Mouse (Mus musculus): ENCODE results near the gene Car7. TPM values are rescaled to one million over a fixed set of nuclear protein-coding genes. Genes with fewer than 3 reads are reported as not detected.
"Not testable (repeated sequence)": the region's sequence is repeated elsewhere in the genome, so short reads cannot be mapped to it uniquely, and the experiment has no call there.

Car7 gene
- polyA plus RNA-seq, 1 experiment from 2014 or later, result 0.57 TPM

DNA sequence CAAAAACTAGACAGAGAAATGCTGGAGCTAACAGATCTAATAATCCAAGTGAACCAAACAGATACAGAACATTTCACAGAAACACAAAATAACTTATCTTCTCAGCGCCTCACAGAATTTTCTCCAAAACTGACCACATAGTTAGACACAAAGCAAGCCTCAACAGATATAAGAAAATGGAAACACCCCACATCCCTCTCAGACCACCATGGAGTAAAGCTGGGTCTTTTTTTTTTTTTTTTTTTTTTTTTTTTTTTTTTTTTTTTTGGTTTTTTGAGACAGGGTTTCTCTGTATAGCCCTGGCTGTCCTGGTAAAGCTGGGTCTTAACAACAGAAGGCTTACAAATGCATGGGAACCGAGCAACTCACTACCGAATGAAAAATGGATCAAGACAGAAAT is 42.3 kb downstream of the Car7 start:
- ATAC-seq (ENCODE audit: insufficient number of reproducible peaks, low FRiP score, low TSS enrichment, low read depth), result no peak
- no peaks in the 10 kb centered on the region for H3K9me3 ChIP-seq (ENCODE audit: control insufficient read depth, low read length)
- no peaks in the 10 kb centered on the region for H3K36me3 ChIP-seq (ENCODE audit: control insufficient read depth, insufficient read depth, low read length)
- H3K27ac ChIP-seq (replicated peaks; ENCODE audit: low read depth, low read length), result no peak overlapping the region
- WGBS, result 90% methylated on average over 3 of the region's 3 CpGs
- no peak overlapping the region for H3K9ac ChIP-seq (ENCODE audit: low read length)
- H3K4me2 ChIP-seq (ENCODE audit: low read depth, severe bottlenecking), result no peak overlapping the region
- DNase-seq (ENCODE audit: low spot score), result no peak
- no peaks in the 10 kb centered on the region for H3K27me3 ChIP-seq (ENCODE audit: control insufficient read depth, insufficient read depth, low read length)
- H3K4me1 ChIP-seq (ENCODE audit: control insufficient read depth, insufficient read depth, low read length), result no peaks in the 10 kb centered on the region
- H3K4me3 ChIP-seq (ENCODE audit: low read depth, low read length), result no peak overlapping the region

DNA sequence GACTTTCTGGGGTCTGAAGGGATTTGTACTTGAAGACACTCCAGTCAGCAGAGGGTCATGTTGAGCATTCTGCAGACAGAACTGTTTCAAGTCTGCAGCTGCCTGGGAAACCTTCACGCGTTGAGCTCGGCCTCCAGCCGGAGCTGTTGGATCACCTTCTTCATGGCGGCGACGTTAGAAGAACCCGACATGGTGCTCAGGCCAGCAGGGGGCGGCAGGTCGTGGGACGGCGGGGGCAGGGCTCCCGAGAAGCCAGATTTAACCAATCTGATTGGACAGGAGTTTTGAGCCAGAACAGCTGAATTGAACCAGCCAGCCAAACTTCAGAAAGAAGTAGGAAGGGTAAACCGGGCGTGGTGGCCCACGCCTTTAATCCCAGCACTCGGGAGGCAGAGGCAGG is 43.1 kb downstream of the Car7 start:
- not testable (repeated sequence) for H3K36me3 ChIP-seq (ENCODE audit: control insufficient read depth, insufficient read depth, low read length); H3K9ac ChIP-seq (ENCODE audit: low read length); ATAC-seq (ENCODE audit: insufficient number of reproducible peaks, low FRiP score, low TSS enrichment, low read depth); H3K4me2 ChIP-seq (ENCODE audit: low read depth, severe bottlenecking); H3K4me1 ChIP-seq (ENCODE audit: control insufficient read depth, insufficient read depth, low read length); H3K4me3 ChIP-seq (ENCODE audit: low read depth, low read length); H3K27me3 ChIP-seq (ENCODE audit: control insufficient read depth, insufficient read depth, low read length); H3K27ac ChIP-seq (replicated peaks; ENCODE audit: low read depth, low read length); DNase-seq (ENCODE audit: low spot score); H3K9me3 ChIP-seq (ENCODE audit: control insufficient read depth, low read length)
- 76% methylated on average over 17 of the region's 17 CpGs for WGBS

DNA sequence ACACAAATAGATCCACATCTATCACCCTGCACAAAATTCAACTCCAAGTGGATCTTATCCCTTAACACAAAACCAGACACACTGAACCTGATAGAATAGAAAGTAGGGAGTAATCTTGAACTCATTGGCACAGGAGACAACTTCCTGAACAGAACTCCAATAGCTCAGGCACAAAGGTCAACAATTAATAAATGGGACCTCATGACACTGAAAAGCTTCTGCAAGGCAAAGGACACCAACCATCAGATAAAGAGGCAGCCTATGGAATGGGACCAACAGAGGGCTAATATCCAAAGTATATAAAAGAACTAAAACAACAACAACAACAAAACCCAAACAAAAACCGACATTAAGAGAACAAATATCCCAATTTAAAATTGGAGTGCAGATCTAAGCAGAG is 50.0 kb downstream of the Car7 start:
- Histone ChIP-seq H3K36me3 (ENCODE audit: control insufficient read depth, insufficient read depth, low read length) (no peaks in the 10 kb centered on the region), H3K4me2 (ENCODE audit: low read depth, severe bottlenecking) (no peak overlapping the region), H3K9me3 (ENCODE audit: control insufficient read depth, low read length) (no peaks in the 10 kb centered on the region; the same call in 1 of the 2 replicates), H3K9ac (ENCODE audit: low read length) (no peak overlapping the region), H3K27ac (replicated peaks; ENCODE audit: low read depth, low read length) (no peak overlapping the region), H3K27me3 (ENCODE audit: control insufficient read depth, insufficient read depth, low read length) (no peaks in the 10 kb centered on the region), H3K4me3 (ENCODE audit: low read depth, low read length) (no peak overlapping the region), H3K4me1 (ENCODE audit: control insufficient read depth, insufficient read depth, low read length) (no peaks in the 10 kb centered on the region)
- no peak for ATAC-seq (ENCODE audit: insufficient number of reproducible peaks, low FRiP score, low TSS enrichment, low read depth)
- DNase-seq (ENCODE audit: low spot score), result no peak
- 73% methylated on average over 1 of the region's 1 CpGs for WGBS

DNA sequence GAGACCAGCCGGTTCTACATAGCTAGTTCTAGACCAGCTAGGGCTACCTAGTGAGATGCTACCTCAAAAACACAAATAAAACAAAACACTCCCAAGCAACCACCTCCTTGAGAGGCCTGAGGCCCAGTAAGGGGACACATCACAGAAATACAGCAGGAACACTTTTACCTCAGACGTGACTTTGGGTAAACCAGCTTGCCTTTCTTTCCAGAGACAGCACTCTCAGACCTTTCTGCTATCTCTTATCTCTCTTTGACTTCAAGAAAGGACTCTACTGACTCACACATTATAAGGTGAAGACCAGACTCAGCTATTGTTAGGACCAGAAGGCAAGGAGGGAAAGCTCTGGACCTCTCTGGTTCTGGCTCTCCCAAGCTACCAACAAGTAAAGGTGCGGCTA is 55.8 kb downstream of the Car7 start:
- WGBS, result 96% methylated on average over 3 of the region's 3 CpGs
- no peak for ATAC-seq (ENCODE audit: insufficient number of reproducible peaks, low FRiP score, low TSS enrichment, low read depth)
- H3K4me3 ChIP-seq (ENCODE audit: low read depth, low read length), result no peak overlapping the region
- H3K9me3 ChIP-seq (ENCODE audit: control insufficient read depth, low read length), result no peaks in the 10 kb centered on the region
- H3K27ac ChIP-seq (replicated peaks; ENCODE audit: low read depth, low read length), result no peak overlapping the region
- peaks cover 12% of the 10 kb centered on the region; the same call in 1 of the 2 replicates for H3K36me3 ChIP-seq (ENCODE audit: control insufficient read depth, insufficient read depth, low read length)
- H3K27me3 ChIP-seq (ENCODE audit: control insufficient read depth, insufficient read depth, low read length), result no peaks in the 10 kb centered on the region
- peaks cover 6% of the 10 kb centered on the region; the same call in 1 of the 2 replicates for H3K4me1 ChIP-seq (ENCODE audit: control insufficient read depth, insufficient read depth, low read length)
- H3K9ac ChIP-seq (ENCODE audit: low read length), result no peak overlapping the region
- DNase-seq (ENCODE audit: low spot score), result no peak
- no peak overlapping the region for H3K4me2 ChIP-seq (ENCODE audit: low read depth, severe bottlenecking)

DNA sequence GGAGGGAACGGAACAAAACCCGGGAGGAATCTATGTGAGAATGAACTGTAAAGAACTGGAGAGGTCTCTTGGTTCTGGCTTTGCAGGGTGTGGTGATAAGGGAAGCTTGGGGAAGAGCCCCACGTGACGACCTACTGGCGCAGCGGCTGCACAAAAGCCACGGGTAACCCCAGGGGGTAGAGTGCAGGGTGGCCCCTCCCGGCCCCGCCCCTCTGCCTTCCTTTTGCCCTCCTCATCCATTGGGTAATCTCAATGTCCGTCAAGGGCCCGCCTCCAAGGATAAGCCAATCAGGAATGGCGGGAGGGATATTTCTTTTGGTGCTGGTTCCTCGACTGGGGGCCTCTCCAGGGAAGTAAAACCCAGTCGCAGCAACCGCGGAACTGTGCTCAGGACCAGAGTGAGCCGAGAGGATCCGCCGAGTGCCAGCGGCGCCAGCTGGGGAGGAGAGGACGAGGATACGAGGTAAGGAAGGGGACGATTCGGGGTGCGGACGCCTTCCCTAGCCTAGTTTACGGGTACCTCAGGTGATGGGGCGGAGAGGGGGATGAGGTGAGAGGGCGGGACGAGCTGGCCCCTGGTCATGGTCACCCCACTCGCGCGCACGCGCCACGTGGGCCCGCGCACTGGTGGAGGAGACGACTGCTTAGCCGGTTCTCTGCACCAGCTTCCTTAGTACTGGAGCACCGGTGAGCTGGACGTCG is 56.8 kb downstream of the Car7 start, which contains the start of gene Pdp2:
Gene Pdp2, plus strand, starts transcription at position 319 of the 702 bp plus-strand sequence.
- H3K4me2 ChIP-seq (ENCODE audit: low read depth, severe bottlenecking), result peak within 1 kb of the TSS; percentile 70
- H3K4me3 ChIP-seq (ENCODE audit: low read depth, low read length), result peak within 1 kb of the TSS; percentile 51
- DNase-seq (ENCODE audit: low spot score) (peak; percentile 91), ATAC-seq (ENCODE audit: insufficient number of reproducible peaks, low FRiP score, low TSS enrichment, low read depth) (peak; percentile 97)
- H3K27me3 ChIP-seq (ENCODE audit: control insufficient read depth, insufficient read depth, low read length), result no peaks in the 10 kb centered on the region
- WGBS, result under 1% methylated on average over 44 of the region's 44 CpGs
- no peak within 1 kb of the TSS for H3K27ac ChIP-seq (replicated peaks; ENCODE audit: low read depth, low read length)
- peak within 1 kb of the TSS; percentile 58 for H3K9ac ChIP-seq (ENCODE audit: low read length)
- H3K36me3 ChIP-seq (ENCODE audit: control insufficient read depth, insufficient read depth, low read length), result peaks cover 12% of the 10 kb centered on the region; the same call in 1 of the 2 replicates
- H3K9me3 ChIP-seq (ENCODE audit: control insufficient read depth, low read length), result no peaks in the 10 kb centered on the region
- peaks cover 6% of the 10 kb centered on the region; the same call in 1 of the 2 replicates for H3K4me1 ChIP-seq (ENCODE audit: control insufficient read depth, insufficient read depth, low read length)

DNA sequence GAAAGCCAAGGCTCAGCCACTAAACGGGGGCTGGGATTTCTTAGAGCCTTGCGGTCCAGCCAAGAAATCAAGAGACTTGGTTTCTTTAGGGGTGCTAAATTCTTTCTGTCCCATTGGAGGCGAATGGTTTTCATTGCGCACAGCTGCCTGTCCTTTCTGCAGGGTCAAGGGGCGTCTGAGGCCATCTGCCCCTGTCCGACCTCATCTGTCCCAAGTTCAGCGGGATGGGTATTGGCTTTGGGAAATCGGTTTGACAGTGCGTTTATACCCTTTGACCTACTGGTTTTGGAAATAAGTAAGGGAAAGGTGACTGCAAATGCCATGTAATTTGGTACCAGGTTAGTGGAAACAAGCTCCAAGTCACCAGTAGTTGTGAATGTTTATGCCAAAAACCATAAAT is 57.4 kb downstream of the Car7 start:
- H3K27me3 ChIP-seq (ENCODE audit: control insufficient read depth, insufficient read depth, low read length), result no peaks in the 10 kb centered on the region
- H3K4me1 ChIP-seq (ENCODE audit: control insufficient read depth, insufficient read depth, low read length), result peaks cover 6% of the 10 kb centered on the region; the same call in 1 of the 2 replicates
- DNase-seq (ENCODE audit: low spot score) (no peak), ATAC-seq (ENCODE audit: insufficient number of reproducible peaks, low FRiP score, low TSS enrichment, low read depth) (no peak)
- peak overlapping the region; percentile 58 for H3K9ac ChIP-seq (ENCODE audit: low read length)
- H3K27ac ChIP-seq (replicated peaks; ENCODE audit: low read depth, low read length), result no peak overlapping the region
- no peaks in the 10 kb centered on the region for H3K9me3 ChIP-seq (ENCODE audit: control insufficient read depth, low read length)
- peaks cover 12% of the 10 kb centered on the region; the same call in 1 of the 2 replicates for H3K36me3 ChIP-seq (ENCODE audit: control insufficient read depth, insufficient read depth, low read length)
- H3K4me3 ChIP-seq (ENCODE audit: low read depth, low read length), result peak overlapping the region; percentile 51
- 2% methylated on average over 9 of the region's 9 CpGs for WGBS
- H3K4me2 ChIP-seq (ENCODE audit: low read depth, severe bottlenecking), result peak overlapping the region; percentile 70

DNA sequence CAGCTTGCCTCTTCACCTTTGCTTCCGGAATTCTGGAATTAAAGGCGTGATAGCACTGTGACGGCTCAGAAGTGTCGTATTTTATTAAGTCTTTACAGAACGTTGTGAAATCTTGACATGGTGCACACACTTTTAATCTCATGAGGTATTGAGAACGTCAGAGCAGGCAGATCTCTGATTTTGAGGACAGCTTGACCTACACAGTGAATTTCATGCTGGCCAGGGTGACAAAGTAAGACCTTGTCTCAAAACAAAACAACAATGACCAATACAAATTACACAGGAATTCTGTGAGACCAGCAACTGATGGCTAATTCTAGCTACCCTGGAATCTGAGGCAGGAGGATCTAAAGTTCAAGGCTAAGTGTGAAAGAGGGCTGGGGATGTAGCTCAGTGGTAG is 58.1 kb downstream of the Car7 start:
- peaks cover 12% of the 10 kb centered on the region; the same call in 1 of the 2 replicates for H3K36me3 ChIP-seq (ENCODE audit: control insufficient read depth, insufficient read depth, low read length)
- DNase-seq (ENCODE audit: low spot score) (no peak), ATAC-seq (ENCODE audit: insufficient number of reproducible peaks, low FRiP score, low TSS enrichment, low read depth) (no peak)
- peak overlapping the region; percentile 70 for H3K4me2 ChIP-seq (ENCODE audit: low read depth, severe bottlenecking)
- H3K4me3 ChIP-seq (ENCODE audit: low read depth, low read length), result peak overlapping the region; percentile 51; the same call in 1 of the 2 replicates
- H3K4me1 ChIP-seq (ENCODE audit: control insufficient read depth, insufficient read depth, low read length), result peaks cover 6% of the 10 kb centered on the region; the same call in 1 of the 2 replicates
- H3K9me3 ChIP-seq (ENCODE audit: control insufficient read depth, low read length), result no peaks in the 10 kb centered on the region
- WGBS, result 68% methylated on average over 6 of the region's 6 CpGs
- no peaks in the 10 kb centered on the region for H3K27me3 ChIP-seq (ENCODE audit: control insufficient read depth, insufficient read depth, low read length)
- H3K9ac ChIP-seq (ENCODE audit: low read length), result no peak overlapping the region
- H3K27ac ChIP-seq (replicated peaks; ENCODE audit: low read depth, low read length), result no peak overlapping the region

DNA sequence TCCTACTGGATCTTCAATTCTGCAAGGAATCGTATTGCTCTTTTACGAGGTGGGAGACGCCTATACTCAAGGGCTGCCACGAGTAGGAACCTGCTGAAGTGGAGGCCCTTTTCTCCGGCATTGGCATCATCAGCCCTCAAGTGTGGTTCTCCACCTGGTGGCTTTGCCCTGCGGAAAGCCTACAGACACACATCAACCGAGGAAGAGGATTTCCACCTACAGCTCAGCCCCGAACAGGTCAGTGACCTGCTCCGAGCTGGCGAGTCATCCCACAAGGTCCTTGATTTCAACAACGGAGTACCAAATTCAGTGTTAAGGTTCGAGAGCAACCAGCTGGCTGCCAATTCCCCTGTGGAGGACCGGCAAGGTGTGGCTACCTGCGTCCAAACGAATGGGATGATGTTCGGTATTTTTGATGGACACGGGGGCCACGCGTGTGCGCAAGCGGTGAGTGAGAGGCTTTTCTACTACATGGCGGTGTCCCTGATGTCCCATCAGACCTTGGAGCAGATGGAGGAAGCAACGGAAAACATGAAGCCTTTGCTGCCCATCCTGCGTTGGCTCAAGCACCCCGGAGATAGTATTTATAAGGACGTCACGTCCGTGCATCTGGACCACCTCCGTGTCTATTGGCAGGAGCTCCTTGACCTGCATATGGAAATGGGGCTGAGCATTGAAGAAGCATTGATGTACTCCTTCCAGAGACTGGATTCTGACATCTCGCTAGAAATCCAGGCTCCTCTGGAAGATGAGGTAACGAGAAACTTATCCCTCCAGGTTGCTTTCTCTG is 59.2 kb downstream of the Car7 start:
- WGBS, result 92% methylated on average over 31 of the region's 31 CpGs
- H3K4me2 ChIP-seq (ENCODE audit: low read depth, severe bottlenecking), result no peak overlapping the region

More for the DNA sequence above, 59.2 kb downstream of the Car7 start:
- Histone ChIP-seq H3K4me3 (ENCODE audit: low read depth, low read length) (no peak overlapping the region), H3K9me3 (ENCODE audit: control insufficient read depth, low read length) (no peaks in the 10 kb centered on the region), H3K9ac (ENCODE audit: low read length) (no peak overlapping the region), H3K27me3 (ENCODE audit: control insufficient read depth, insufficient read depth, low read length) (no peaks in the 10 kb centered on the region), H3K4me1 (ENCODE audit: control insufficient read depth, insufficient read depth, low read length) (peaks cover 6% of the 10 kb centered on the region; the same call in 1 of the 2 replicates), H3K36me3 (ENCODE audit: control insufficient read depth, insufficient read depth, low read length) (peaks cover 12% of the 10 kb centered on the region; the same call in 1 of the 2 replicates), H3K27ac (replicated peaks; ENCODE audit: low read depth, low read length) (no peak overlapping the region)
- ATAC-seq (ENCODE audit: insufficient number of reproducible peaks, low FRiP score, low TSS enrichment, low read depth), result no peak
- DNase-seq (ENCODE audit: low spot score), result no peak
